Mouse (Mus musculus) hindbrain, embryonic 10.5 days (tissue): ENCODE measurements around the gene Hhatl. TPM values are rescaled to one million over a fixed set of nuclear protein-coding genes. Genes with fewer than 3 reads are reported as not detected.

ENCODE experiments used
- DNase-seq: peaks from one replicate; pipeline ENCODE4 v3.0.0-alpha.2; 2017; ENCODE audit warnings: low spot score
- H3K27ac ChIP-seq: fragments of 300-500 bp; sonication (generic); 2 replicates; pipeline ENCODE4 v1.5.1; 2016; ENCODE audit warnings: mild to moderate bottlenecking, moderate library complexity
- H3K27me3 ChIP-seq: fragments of 300-500 bp; sonication (generic); 2 replicates; pipeline ENCODE4 v1.6.1; 2016; ENCODE audit warnings: mild to moderate bottlenecking; ENCODE audit not compliant: poor library complexity, insufficient read depth, severe bottlenecking
- H3K36me3 ChIP-seq: fragments of 300-500 bp; sonication (generic); 2 replicates; pipeline ENCODE4 v1.6.1; 2016; ENCODE audit warnings: mild to moderate bottlenecking, moderate library complexity
- H3K4me1 ChIP-seq: fragments of 300-500 bp; sonication (generic); replicated peaks from 2 replicates; pipeline ENCODE4 v1.6.1; 2016; ENCODE audit warnings: mild to moderate bottlenecking
- H3K4me3 ChIP-seq: fragments of 300-500 bp; sonication (generic); 2 replicates; pipeline ENCODE4 v1.5.1; 2016; ENCODE audit warnings: mild to moderate bottlenecking, moderate library complexity
- H3K9me3 ChIP-seq: fragments of 300-500 bp; sonication (generic); 2 replicates; pipeline ENCODE4 v1.6.1; 2016; ENCODE audit warnings: mild to moderate bottlenecking, moderate library complexity
- WGBS: fragments of 180-500 bp; shearing (Covaris S2); methylation state at CpG from one replicate; pipeline ENCODE4 v1.1.7; 2016; 5-methylcytosine and 5-hydroxymethylcytosine counted together
- polyA plus RNA-seq: library from polyadenylated mRNA; unstranded; fragments of >200 nt; fragmentation: Nextera tagmentation; extraction: Ambion mirVana; gene quantifications from 2 replicates; pipeline ENCODE4 v1.2.1, GENCODE M21; 2016

The Hhatl gene
- polyA plus RNA-seq, 1 experiment from 2014 or later = not detected

DNA sequence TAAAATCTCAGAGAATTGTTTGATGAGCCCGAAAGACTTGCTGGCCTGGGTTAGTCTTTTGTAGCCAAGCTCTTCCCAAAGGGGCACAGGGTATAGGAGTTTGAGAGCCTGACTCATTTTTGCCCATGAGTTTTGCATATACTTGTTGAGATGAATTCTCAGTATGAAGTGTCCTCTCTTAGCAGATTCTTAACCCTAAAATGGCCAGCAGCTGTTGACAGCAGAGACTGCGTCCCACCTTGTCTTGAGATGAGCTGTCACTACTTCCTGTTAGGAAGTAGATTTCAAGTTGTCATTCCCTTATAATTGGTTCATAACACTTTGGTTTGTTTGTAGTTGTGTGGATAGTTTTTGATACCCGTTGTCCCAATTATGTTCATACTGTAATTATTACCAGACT lies 51.1 kb downstream of the Hhatl start:
- no peak overlapping the region for H3K27ac ChIP-seq
- no peaks in the 10 kb centered on the region for H3K27me3 ChIP-seq
- peaks cover 79% of the 10 kb centered on the region for H3K36me3 ChIP-seq
- H3K4me1 ChIP-seq = no peaks in the 10 kb centered on the region
- no peak overlapping the region for H3K4me3 ChIP-seq
- no peak for DNase-seq
- H3K9me3 ChIP-seq = no peaks in the 10 kb centered on the region
- 90% methylated on average over 3 of the region's 3 CpGs for WGBS

DNA sequence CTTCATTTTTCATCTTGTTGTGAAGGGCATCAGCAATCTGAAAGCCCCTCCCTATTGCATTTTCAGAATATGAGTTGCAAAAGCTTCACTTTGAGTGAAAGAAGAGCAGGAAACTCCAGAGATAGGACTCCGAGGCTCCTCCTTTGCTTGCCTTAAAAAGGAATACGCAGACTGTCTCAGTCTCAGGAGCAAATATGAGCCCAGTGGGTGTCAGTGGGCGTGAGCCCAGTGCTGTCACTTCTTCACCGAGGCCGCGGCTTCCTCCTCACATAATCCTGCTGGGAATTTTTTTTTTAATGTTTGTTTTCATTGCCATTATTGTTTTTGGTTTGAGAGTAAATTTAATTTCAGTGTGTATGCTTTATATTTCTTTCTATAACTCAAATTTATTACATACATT lies 51.8 kb downstream of the Hhatl start:
- DNase-seq = no peak
- Histone ChIP-seq H3K9me3 (no peaks in the 10 kb centered on the region), H3K27me3 (no peaks in the 10 kb centered on the region), H3K4me3 (no peak overlapping the region), H3K36me3 (peaks cover 79% of the 10 kb centered on the region), H3K4me1 (no peaks in the 10 kb centered on the region), H3K27ac (no peak overlapping the region)
- WGBS = 92% methylated on average over 6 of the region's 6 CpGs

Other genes with a start within 250 kb of the Hhatl start
- gene Lyzl4, start 150.4 kb downstream of the Hhatl start, polyA plus RNA-seq = not detected in 2 replicates
- gene Vipr1, start 149.8 kb downstream of the Hhatl start, polyA plus RNA-seq = 0.41 and 0.43 TPM in 2 replicates
- 17.8 and 18.2 TPM in 2 replicates for gene Sec22c, start 87.0 kb downstream of the Hhatl start, polyA plus RNA-seq
- gene Ss18l2, start 82.2 kb downstream of the Hhatl start, polyA plus RNA-seq = 103 and 112 TPM in 2 replicates
- 45.9 and 57.6 TPM in 2 replicates for gene Nktr, start 73.3 kb downstream of the Hhatl start, polyA plus RNA-seq
- gene Zfp651, start 33.2 kb downstream of the Hhatl start, polyA plus RNA-seq = 5.5 and 8.4 TPM in 2 replicates
- 0.06 and 0.16 TPM in 2 replicates for gene Klhl40, start 14.9 kb downstream of the Hhatl start, polyA plus RNA-seq
- 2.6 and 2.7 TPM in 2 replicates for gene Ccdc13, start 47.0 kb upstream of the Hhatl start, polyA plus RNA-seq
- gene Higd1a, start 65.9 kb upstream of the Hhatl start, polyA plus RNA-seq = 201 and 236 TPM in 2 replicates
- 0.51 and 0.89 TPM in 2 replicates for gene Ackr2, start 105.8 kb upstream of the Hhatl start, polyA plus RNA-seq
- gene Cyp8b1, start 123.8 kb upstream of the Hhatl start, polyA plus RNA-seq = not detected in 2 replicates
- 0.52 and 0.70 TPM in 2 replicates for gene Fam198a, start 158.5 kb upstream of the Hhatl start, polyA plus RNA-seq
- gene Pomgnt2, start 204.6 kb upstream of the Hhatl start, polyA plus RNA-seq = 14.7 and 16.3 TPM in 2 replicates